Mouse (Mus musculus) kidney, postnatal 0 days (tissue): ENCODE data around the gene Arpc5. TPM values are rescaled to one million over a fixed set of nuclear protein-coding genes. Genes with fewer than 3 reads are reported as not detected.
"Not testable (repeated sequence)": the region's sequence is repeated elsewhere in the genome, so short reads cannot be mapped to it uniquely, and the experiment has no call there.

Experiments
- ATAC-seq: fragments of 200-750 bp; cut with Nextera tagmentation; replicated peaks from 2 replicates; pipeline ENCODE4 v1.8.0; 2017; ENCODE audit warnings: low read depth, moderate number of reproducible peaks, moderate TSS enrichment, moderate library complexity; ENCODE audit not compliant: low FRiP score
- DNase-seq: peaks from one replicate; pipeline ENCODE4 v3.0.0-alpha.2; 2016; ENCODE audit warnings: low spot score
- H3K27ac ChIP-seq: fragments of 300-500 bp; sonication (generic); 2 replicates; pipeline ENCODE4 v1.5.1; 2014; ENCODE audit warnings: mild to moderate bottlenecking
- H3K27me3 ChIP-seq: fragments of 300-500 bp; sonication (generic); 2 replicates; pipeline ENCODE4 v1.6.1; 2014; ENCODE audit warnings: low read length, mixed read lengths; ENCODE audit not compliant: insufficient read depth
- H3K36me3 ChIP-seq: fragments of 300-500 bp; sonication (generic); 2 replicates; pipeline ENCODE4 v1.6.1; 2014; ENCODE audit warnings: low read length, mixed read lengths; ENCODE audit not compliant: insufficient read depth
- H3K4me1 ChIP-seq: fragments of 300-500 bp; sonication (generic); replicated peaks from 2 replicates; pipeline ENCODE4 v1.6.1; 2014; ENCODE audit warnings: antibody characterized with exemption, low read length, mixed read lengths; ENCODE audit not compliant: insufficient read depth
- H3K4me2 ChIP-seq: fragments of 300-500 bp; sonication (generic); 2 replicates; pipeline ENCODE4 v1.6.1; 2014; ENCODE audit warnings: mild to moderate bottlenecking, low read length, moderate library complexity, mixed read lengths
- H3K4me3 ChIP-seq: fragments of 300-500 bp; sonication (generic); replicated peaks from 2 replicates; pipeline ENCODE4 v1.5.1; 2014; ENCODE audit warnings: low read depth, low read length
- H3K9ac ChIP-seq: fragments of 300-500 bp; sonication (generic); 2 replicates; pipeline ENCODE4 v1.6.1; 2014; ENCODE audit warnings: low read depth, low read length
- H3K9me3 ChIP-seq: fragments of 300-500 bp; sonication (generic); replicated peaks from 2 replicates; pipeline ENCODE4 v1.6.1; 2016; ENCODE audit warnings: low read length, inconsistent platforms, mixed read lengths
- CTCF ChIP-seq: IDR thresholded peaks from 2 replicates; pipeline ENCODE4 v1.5.1; 2016; ENCODE audit warnings: antibody characterized with exemption, low read depth, mild to moderate bottlenecking, moderate library complexity
- WGBS: fragments of 180-500 bp; shearing (Covaris S2); extraction: QIAGEN DNeasy Blood & Tissue Kit; methylation state at CpG from one replicate; pipeline ENCODE4 v1.1.7; 2014; 5-methylcytosine and 5-hydroxymethylcytosine counted together
- polyA plus RNA-seq: library from polyadenylated mRNA; unstranded; fragments of >200 nt; fragmentation: Nextera tagmentation; extraction: Ambion mirVana; gene quantifications from 2 replicates; pipeline ENCODE4 v1.2.1, GENCODE M21; 2015

Gene Arpc5
- polyA plus RNA-seq, 1 experiment from 2014 or later = 294 TPM

DNA sequence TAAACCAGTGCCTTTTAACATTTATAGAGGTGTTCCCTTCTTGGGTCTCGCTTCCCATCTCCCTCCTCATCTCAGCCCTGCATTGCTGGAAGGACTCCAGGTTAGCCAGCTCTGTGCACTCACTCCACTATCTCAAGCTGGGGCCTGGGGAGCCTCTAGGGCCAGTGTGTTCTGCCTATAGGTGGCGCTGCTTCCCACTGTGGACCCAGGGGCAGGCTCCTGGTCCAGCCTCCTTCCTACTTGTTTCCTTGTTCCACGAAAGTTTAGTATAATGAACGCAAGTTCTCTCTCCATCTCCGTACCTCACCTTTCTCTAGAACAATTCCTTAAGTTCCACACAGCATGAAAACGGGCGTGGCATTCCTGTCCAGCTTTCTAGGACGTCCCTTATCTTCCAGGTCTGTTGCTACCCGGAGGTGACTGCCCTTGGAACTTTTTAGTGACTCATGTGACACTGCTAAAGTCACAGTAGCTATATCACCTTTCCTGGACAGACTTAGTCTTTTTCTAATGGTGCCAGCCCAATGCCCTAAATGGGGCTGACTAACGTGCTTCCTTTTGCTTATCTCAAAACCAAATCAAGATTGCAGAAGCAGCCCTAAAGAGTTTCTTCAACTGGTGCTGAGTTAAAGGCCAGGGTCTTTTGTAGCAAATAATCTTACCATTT, 12.9 kb downstream of the Arpc5 start:
- DNase-seq = peak; percentile 60
- no peak overlapping the region for H3K4me2 ChIP-seq
- WGBS = 29% methylated on average over 10 of the region's 10 CpGs

DNA sequence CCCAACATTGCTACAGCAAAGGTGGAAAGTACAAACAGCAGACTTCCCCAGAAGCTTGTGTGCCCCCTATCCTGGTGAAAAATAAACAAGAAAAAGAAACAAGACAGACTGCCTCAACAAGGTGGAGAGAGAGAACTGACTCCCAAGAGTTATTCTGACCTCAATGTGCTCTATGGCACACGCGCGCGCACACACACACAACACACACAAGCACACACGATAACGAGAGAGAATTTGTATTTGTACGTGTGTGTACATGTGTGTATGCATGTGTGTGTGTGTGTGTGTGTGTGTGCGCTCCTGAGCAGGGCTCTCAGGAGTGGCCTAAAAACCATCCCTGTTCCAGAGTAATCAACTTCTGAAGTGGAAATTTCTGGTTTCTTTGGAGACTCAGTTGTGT, 18.3 kb downstream of the Arpc5 start:
- WGBS = 97% methylated on average over 8 of the region's 8 CpGs
- no peak overlapping the region for H3K4me2 ChIP-seq
- H3K9ac ChIP-seq = no peak overlapping the region
- TF ChIP-seq CTCF = no peak
- no peaks in the 10 kb centered on the region for H3K36me3 ChIP-seq
- ATAC-seq (no peak), DNase-seq (no peak)
- H3K4me1 ChIP-seq = no peaks in the 10 kb centered on the region
- no peaks in the 10 kb centered on the region for H3K27me3 ChIP-seq
- H3K9me3 ChIP-seq = no peaks in the 10 kb centered on the region
- no peak overlapping the region for H3K27ac ChIP-seq
- H3K4me3 ChIP-seq = no peak overlapping the region

More for the DNA sequence above, 12.9 kb downstream of the Arpc5 start:
- no peaks in the 10 kb centered on the region for H3K9me3 ChIP-seq
- no peaks in the 10 kb centered on the region for H3K4me1 ChIP-seq
- peak; percentile 76 for TF ChIP-seq CTCF
- H3K4me3 ChIP-seq = no peak overlapping the region
- no peak overlapping the region for H3K9ac ChIP-seq
- peaks cover 12% of the 10 kb centered on the region for H3K36me3 ChIP-seq
- H3K27me3 ChIP-seq = no peaks in the 10 kb centered on the region
- no peak for ATAC-seq
- no peak overlapping the region for H3K27ac ChIP-seq

DNA sequence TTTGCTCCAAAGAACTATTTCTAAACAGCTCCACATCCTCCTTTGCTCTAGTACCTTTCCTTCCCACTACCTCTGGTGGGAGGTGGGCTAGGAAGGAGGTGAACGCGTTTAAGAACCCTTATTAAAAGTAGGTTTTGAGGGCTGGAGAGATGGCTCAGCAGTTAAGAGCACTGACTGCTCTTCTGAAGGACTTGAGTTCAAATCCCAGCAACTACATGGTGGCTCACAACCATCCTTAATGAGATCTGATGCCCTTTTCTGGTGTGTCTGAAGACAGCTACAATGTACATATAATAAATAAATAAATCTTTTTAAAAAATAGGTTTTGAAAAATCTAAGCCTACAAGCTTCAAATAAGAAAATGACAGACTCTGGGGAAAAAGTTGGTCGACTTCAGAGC, 19.1 kb downstream of the Arpc5 start:
- not testable (repeated sequence) for H3K9ac ChIP-seq, H3K36me3 ChIP-seq, H3K27ac ChIP-seq, DNase-seq, H3K4me2 ChIP-seq, H3K4me3 ChIP-seq, H3K9me3 ChIP-seq, H3K27me3 ChIP-seq, ATAC-seq, H3K4me1 ChIP-seq
- WGBS = 82% methylated on average over 3 of the region's 3 CpGs

DNA sequence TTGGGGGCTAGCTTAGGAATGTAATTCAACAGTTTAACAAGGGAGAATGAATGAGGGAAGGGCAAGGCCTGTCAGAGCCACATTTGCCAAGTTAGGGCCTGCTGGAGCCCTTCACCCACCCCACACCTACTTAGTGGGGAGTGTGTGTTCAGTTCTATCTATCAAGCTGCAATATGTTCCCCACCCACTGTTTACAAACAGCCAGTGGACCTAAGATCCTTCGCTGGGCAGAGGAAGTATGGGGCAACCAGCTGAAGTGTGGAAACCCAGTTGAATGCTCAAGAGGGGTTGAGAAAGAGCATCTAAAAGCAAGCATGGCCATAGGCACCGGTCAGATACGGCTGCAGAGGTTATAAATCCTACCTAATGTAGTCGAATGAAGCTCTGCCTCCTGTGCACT, 20.6 kb downstream of the Arpc5 start:
- DNase-seq (no peak), ATAC-seq (no peak)
- WGBS = 79% methylated on average over 4 of the region's 4 CpGs
- Histone ChIP-seq H3K9me3 (no peaks in the 10 kb centered on the region), H3K4me3 (no peak overlapping the region), H3K27me3 (no peaks in the 10 kb centered on the region), H3K4me2 (no peak overlapping the region), H3K27ac (no peak overlapping the region), H3K36me3 (no peaks in the 10 kb centered on the region), H3K4me1 (peaks cover 7% of the 10 kb centered on the region), H3K9ac (no peak overlapping the region)
- TF ChIP-seq CTCF = no peak

DNA sequence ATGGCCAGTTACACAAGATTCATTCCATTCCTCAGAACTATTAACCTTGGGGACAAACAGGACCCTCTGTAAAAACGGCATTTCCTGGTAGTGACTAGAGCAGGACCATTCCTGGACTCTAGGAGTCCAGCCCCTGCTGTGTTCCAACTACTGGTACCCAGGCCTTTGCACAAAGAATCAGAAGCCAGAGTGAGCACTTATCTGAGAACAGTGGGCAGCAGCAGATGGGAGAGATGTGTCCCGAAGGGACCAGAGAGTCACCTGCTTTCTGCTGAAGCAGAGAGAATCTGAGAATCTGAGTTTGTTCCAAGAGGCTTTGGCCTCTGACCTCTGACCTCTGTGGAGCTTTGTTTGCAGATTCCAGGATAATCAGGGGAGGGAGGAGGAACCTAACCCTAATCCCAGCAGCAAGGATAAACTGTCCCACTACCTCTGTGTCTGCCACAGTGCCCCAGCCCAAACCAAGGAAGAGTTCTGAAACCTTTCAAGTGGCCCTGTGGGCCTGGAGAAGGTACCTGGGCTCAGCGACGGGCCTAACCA, 21.8 kb downstream of the Arpc5 start:
- Histone ChIP-seq H3K36me3 (no peaks in the 10 kb centered on the region), H3K9me3 (no peaks in the 10 kb centered on the region), H3K4me2 (no peak overlapping the region), H3K4me3 (no peak overlapping the region), H3K9ac (no peak overlapping the region), H3K27me3 (no peaks in the 10 kb centered on the region), H3K4me1 (peaks cover 7% of the 10 kb centered on the region), H3K27ac (no peak overlapping the region)
- TF ChIP-seq CTCF = no peak
- WGBS = 49% methylated on average over 4 of the region's 4 CpGs
- DNase-seq = no peak
- ATAC-seq = no peak

DNA sequence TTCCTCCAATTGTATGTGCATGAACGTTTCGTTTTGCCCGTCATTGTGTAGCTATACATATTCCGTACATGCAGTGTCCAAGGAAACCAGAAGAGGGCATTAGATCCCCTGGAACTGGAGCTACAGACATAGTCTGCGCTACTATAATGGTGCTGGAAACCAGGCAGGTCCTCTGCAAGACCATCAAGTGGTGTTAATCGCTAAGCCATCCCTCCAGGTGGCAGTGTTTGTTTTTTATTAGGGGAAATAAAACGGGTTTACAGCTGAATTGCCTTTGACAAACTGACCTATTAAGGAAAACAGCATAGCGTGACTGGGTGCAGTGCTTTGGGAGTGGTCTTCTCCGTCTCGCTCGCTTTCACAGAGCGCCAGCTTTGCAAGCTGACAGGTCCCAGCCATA, 23.9 kb downstream of the Arpc5 start:
- ATAC-seq (peak; percentile 82), DNase-seq (peak; percentile 88)
- Histone ChIP-seq H3K27ac (no peak overlapping the region), H3K9ac (no peak overlapping the region), H3K4me1 (peaks cover 7% of the 10 kb centered on the region), H3K4me3 (no peak overlapping the region), H3K4me2 (peak overlapping the region; percentile 13; the same call in 1 of the 2 replicates), H3K36me3 (no peaks in the 10 kb centered on the region), H3K9me3 (no peaks in the 10 kb centered on the region), H3K27me3 (no peaks in the 10 kb centered on the region)
- peak; percentile 91 for TF ChIP-seq CTCF
- 9% methylated on average over 12 of the region's 12 CpGs for WGBS
